Mouse (Mus musculus) liver, embryonic 16.5 days (tissue): Measurements from ENCODE around the gene Ddx24. TPM values are rescaled to one million over a fixed set of nuclear protein-coding genes. Genes with fewer than 3 reads are reported as not detected.
A peak's percentile ranks its signal among the peaks of the same experiment; 100 is the strongest.

Experiments used
- ATAC-seq: fragments of 200-750 bp; cut with Nextera tagmentation; 2 replicates; pipeline ENCODE4 v1.8.0; 2017; ENCODE audit warnings: low read depth, mild to moderate bottlenecking, moderate number of reproducible peaks, moderate library complexity
- H3K27ac ChIP-seq: fragments of 300-500 bp; sonication (generic); 2 replicates; pipeline ENCODE4 v1.5.1; 2014; ENCODE audit warnings: mild to moderate bottlenecking, low read length
- H3K27me3 ChIP-seq: fragments of 300-500 bp; sonication (generic); 2 replicates; pipeline ENCODE4 v1.6.1; 2014; ENCODE audit warnings: low read depth, low read length, mixed read lengths; ENCODE audit not compliant: control insufficient read depth, insufficient read depth
- H3K36me3 ChIP-seq: fragments of 300-500 bp; sonication (generic); 2 replicates; pipeline ENCODE4 v1.6.1; 2014; ENCODE audit warnings: mild to moderate bottlenecking; ENCODE audit not compliant: control insufficient read depth, insufficient read depth
- H3K4me1 ChIP-seq: fragments of 300-500 bp; sonication (generic); 2 replicates; pipeline ENCODE4 v1.6.1; 2014; ENCODE audit warnings: low read depth, low read length, mixed read lengths; ENCODE audit not compliant: control insufficient read depth
- H3K4me2 ChIP-seq: fragments of 300-500 bp; sonication (generic); 2 replicates; pipeline ENCODE4 v1.6.1; 2014; ENCODE audit warnings: low read depth, low read length, mixed read lengths
- H3K4me3 ChIP-seq: fragments of 300-500 bp; sonication (generic); 2 replicates; pipeline ENCODE4 v1.5.1; 2014; ENCODE audit warnings: low read depth, mild to moderate bottlenecking, low read length
- H3K9ac ChIP-seq: fragments of 300-500 bp; sonication (generic); 2 replicates; pipeline ENCODE4 v1.6.1; 2014; ENCODE audit warnings: low read depth, low read length
- H3K9me3 ChIP-seq: fragments of 300-500 bp; sonication (generic); replicated peaks from 2 replicates; pipeline ENCODE4 v1.6.1; 2016; ENCODE audit warnings: low read length; ENCODE audit not compliant: control insufficient read depth
- WGBS: fragments of 180-500 bp; shearing (Covaris S2); extraction: QIAGEN DNeasy Blood & Tissue Kit; methylation state at CpG from one replicate; pipeline ENCODE4 v1.1.7; 2014; ENCODE audit not compliant: insufficient replicate concordance; 5-methylcytosine and 5-hydroxymethylcytosine counted together
- polyA plus RNA-seq: library from polyadenylated mRNA; unstranded; fragments of >200 nt; fragmentation: Nextera tagmentation; extraction: Ambion mirVana; gene quantifications from 2 replicates; pipeline ENCODE4 v1.2.1, GENCODE M21; 2015

Ddx24 gene
- polyA plus RNA-seq, 1 experiment from 2014 or later, result 33.8 TPM

DNA sequence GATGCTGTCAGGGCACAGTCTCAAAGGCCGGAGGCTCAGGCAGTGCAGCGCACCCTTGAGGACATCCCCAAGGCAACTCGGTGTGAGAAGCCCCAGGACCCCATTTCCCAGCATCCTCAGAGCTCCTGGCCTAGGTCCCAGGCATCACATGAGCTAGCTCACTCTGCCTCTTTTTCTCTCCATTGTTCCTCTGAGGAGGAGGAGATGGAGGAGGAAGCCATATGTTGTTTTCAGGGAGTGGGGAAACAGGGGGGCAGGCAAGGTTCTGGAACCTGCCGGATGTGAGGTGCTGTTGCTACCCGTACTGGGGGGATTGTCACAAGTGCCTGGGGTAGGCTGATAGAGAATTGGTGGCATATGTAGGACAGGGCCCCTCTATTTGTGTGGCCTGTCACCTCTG is 49.5 kb downstream of the Ddx24 start:
- Histone ChIP-seq H3K27me3 (no peaks in the 10 kb centered on the region), H3K4me2 (no peak overlapping the region), H3K4me3 (no peak overlapping the region), H3K9ac (no peak overlapping the region), H3K36me3 (no peaks in the 10 kb centered on the region), H3K9me3 (no peaks in the 10 kb centered on the region), H3K4me1 (peaks cover 12% of the 10 kb centered on the region), H3K27ac (no peak overlapping the region)
- ATAC-seq, result no peak
- WGBS, result 63% methylated on average over 5 of the region's 5 CpGs

DNA sequence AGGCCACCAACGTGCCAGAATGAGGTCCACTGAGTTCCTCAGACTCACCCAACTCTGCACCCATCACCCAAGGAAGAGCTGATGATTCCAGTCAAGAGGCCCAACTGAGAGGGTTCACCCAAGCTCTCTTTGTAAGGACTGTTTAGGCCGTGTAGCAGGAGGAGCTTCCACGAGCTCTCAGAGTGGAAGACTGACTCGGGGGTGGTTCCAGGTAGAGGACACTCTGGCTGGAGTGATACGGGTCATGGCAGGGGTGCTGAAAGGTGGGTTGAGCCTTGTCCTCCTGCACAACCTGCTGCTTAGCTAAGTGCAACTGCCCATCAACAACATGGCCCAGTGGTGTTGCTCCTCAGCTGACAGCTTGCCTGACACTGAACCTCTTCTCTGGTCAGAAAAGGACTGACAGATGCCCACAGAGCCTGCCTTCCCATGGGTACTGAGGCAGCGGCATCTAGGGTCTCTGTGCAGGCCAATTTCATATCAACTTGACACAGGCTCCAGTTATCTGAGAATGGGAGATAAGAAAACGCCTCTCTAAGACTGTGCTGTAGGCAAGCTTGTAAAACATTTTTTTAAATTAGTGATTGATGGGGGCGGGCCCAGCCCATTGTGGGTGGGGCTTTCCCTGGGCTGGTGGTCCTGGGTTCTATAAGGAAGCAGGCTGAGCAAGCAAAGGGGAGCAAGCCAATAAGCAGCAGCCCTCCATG is 51.9 kb downstream of the Ddx24 start:
- Histone ChIP-seq H3K36me3 (no peaks in the 10 kb centered on the region), H3K4me2 (0 out of 2 replicates have a peak overlapping the region, but pooled peaks have one; percentile 4), H3K4me3 (no peak overlapping the region), H3K27me3 (peaks cover 3% of the 10 kb centered on the region; the same call in 1 of the 2 replicates), H3K9me3 (no peaks in the 10 kb centered on the region), H3K4me1 (peaks cover 12% of the 10 kb centered on the region), H3K27ac (peak overlapping the region; percentile 21; the same call in 1 of the 2 replicates), H3K9ac (0 out of 2 replicates have a peak overlapping the region, but pooled peaks have one; percentile 13)
- WGBS, result 26% methylated on average over 8 of the region's 8 CpGs
- ATAC-seq, result peak; percentile 83

DNA sequence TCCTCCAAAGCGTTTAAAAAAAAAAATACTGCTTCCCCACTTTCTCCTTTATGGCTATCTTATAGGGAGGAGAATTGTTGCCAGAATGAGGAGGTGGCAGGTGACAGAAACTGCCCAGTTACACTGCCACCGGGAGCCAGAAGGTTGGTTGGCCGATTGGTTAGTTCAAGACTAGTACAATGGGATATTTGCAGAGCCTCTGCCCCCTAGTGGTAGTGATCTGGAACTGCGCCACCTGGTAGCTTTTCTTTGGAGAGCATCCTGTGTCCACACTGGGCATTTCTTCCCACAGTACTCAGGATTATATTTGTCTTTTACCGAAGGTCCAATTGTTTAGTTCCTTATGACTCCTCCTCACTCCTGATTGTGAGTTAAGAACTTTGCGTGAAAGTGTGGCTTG is 53.9 kb downstream of the Ddx24 start:
- ATAC-seq, result no peak
- 14% methylated on average over 6 of the region's 6 CpGs for WGBS
- H3K27ac ChIP-seq, result no peak overlapping the region
- no peak overlapping the region for H3K4me3 ChIP-seq
- H3K4me2 ChIP-seq, result no peak overlapping the region
- peaks cover 3% of the 10 kb centered on the region; the same call in 1 of the 2 replicates for H3K27me3 ChIP-seq
- H3K36me3 ChIP-seq, result no peaks in the 10 kb centered on the region
- peaks cover 22% of the 10 kb centered on the region for H3K4me1 ChIP-seq
- no peak overlapping the region for H3K9ac ChIP-seq
- no peaks in the 10 kb centered on the region for H3K9me3 ChIP-seq

DNA sequence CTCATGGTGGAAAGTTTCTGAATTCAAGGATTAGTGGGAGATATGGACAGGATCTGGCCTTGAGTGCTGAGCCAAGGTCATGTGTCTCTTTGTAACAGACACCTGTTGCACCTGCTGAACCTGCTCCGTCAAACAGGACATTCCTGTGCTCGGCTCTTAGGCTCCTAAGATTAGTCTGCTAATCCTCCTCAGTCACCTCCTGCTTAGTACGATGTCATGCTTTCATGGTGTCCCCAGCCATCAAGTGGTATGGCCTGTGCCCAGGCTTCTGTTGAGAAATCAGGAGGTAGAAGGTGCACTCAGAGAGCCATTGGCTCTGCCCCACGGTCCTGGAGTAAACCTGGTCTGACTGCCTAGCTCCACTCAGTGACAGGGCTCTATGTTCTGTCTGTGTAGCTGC is 54.8 kb downstream of the Ddx24 start:
- WGBS, result 71% methylated on average over 4 of the region's 4 CpGs

DNA sequence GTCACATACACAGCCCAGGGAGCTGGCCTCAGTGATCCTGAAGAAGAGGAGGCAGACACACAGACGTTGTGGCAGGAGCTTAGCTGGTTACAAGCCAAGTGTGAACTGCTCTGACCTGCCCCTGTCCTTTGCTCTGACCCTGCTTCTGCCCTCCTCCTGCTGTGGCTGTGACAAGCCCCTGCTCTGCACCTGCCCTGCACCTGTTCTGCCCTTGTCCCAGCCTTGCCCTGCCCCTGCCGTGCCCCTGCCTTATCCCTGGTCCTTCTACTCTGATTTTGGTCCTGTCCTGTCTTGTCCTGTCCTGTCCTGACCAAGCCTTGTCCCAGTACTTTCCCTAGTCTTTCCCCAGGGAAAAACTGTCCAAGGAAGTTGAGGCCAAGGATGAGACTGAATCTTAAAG is 56.9 kb downstream of the Ddx24 start:
- Histone ChIP-seq H3K4me2 (no peak overlapping the region; the same call in 1 of the 2 replicates), H3K9ac (no peak overlapping the region), H3K36me3 (no peaks in the 10 kb centered on the region), H3K27ac (no peak overlapping the region), H3K4me1 (peaks cover 16% of the 10 kb centered on the region), H3K27me3 (peaks cover 3% of the 10 kb centered on the region; the same call in 1 of the 2 replicates), H3K4me3 (no peak overlapping the region), H3K9me3 (no peaks in the 10 kb centered on the region)
- whole genome bisulfite sequencing, result 44% methylated on average over 2 of the region's 2 CpGs
- no peak for ATAC-seq

More for the DNA sequence above, 54.8 kb downstream of the Ddx24 start:
- no peaks in the 10 kb centered on the region for H3K9me3 ChIP-seq
- peaks cover 3% of the 10 kb centered on the region; the same call in 1 of the 2 replicates for H3K27me3 ChIP-seq
- no peak overlapping the region for H3K27ac ChIP-seq
- H3K4me3 ChIP-seq, result no peak overlapping the region
- no peak overlapping the region for H3K4me2 ChIP-seq
- ATAC-seq, result no peak
- peaks cover 22% of the 10 kb centered on the region for H3K4me1 ChIP-seq
- no peaks in the 10 kb centered on the region for H3K36me3 ChIP-seq
- no peak overlapping the region for H3K9ac ChIP-seq

DNA sequence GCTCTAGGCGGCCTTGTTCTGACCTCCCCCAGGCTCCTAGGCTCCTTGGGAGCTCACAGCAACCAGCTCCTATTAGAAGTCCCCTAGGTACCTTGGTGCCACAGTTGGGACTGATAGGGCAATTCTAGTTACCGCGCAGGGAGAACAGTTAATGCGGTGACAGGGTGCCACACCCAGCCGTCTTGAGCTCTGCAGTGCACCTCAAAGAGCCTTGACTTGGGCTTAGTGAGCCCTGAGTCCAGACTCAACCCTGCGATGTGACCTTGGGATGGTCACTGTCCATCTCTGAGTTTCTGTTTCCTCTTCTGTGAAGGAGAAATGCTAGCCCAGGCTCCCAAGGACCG is 57.3 kb downstream of the Ddx24 start:
- ATAC-seq, result peak; percentile 54
- Histone ChIP-seq H3K4me2 (peak overlapping the region; percentile 54), H3K36me3 (no peaks in the 10 kb centered on the region), H3K9ac (no peak overlapping the region), H3K4me3 (peak overlapping the region; percentile 38), H3K4me1 (peaks cover 11% of the 10 kb centered on the region), H3K9me3 (no peaks in the 10 kb centered on the region), H3K27me3 (peaks cover 3% of the 10 kb centered on the region; the same call in 1 of the 2 replicates), H3K27ac (no peak overlapping the region)
- 30% methylated on average over 7 of the region's 7 CpGs for WGBS

DNA sequence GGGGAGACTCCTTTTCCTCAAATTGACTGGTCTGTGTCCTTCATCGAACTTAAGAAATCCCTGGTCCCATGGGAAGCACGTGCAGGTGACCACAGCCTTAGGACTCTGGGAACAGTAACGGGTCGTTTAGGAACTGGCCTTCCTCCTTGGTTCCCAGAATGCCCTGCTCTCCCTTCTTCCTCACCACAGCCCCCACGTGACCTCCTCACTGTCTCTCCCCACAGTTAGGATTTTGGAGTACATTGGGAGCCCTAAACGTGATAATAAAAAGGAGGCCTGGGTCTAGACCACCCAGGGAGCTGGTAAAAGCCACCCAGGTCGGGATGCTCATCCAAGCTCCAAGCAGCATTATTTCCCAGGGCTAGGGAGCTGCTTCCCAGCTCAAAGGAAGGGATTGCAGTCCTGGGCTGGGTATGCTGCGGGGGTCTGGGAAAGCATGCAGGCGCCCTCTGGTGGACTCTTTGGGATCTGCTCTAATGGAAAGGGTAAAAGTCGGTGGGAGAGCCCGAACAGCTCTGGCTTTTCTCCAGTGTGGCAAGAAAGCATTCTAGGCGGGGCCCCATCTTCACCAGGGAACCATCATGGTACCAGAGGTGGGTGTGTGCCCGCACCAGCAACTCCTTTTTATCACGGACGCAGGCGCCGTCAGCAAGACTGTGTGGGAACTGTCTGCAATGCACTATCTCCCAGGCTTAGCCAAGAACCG is 57.9 kb downstream of the Ddx24 start:
- Histone ChIP-seq H3K4me1 (peaks cover 10% of the 10 kb centered on the region), H3K36me3 (no peaks in the 10 kb centered on the region), H3K9me3 (no peaks in the 10 kb centered on the region), H3K9ac (no peak overlapping the region), H3K4me3 (peak overlapping the region; percentile 38), H3K4me2 (peak overlapping the region; percentile 54), H3K27me3 (peaks cover 3% of the 10 kb centered on the region; the same call in 1 of the 2 replicates), H3K27ac (no peak overlapping the region)
- 13% methylated on average over 18 of the region's 18 CpGs for WGBS
- ATAC-seq, result peak; percentile 49

DNA sequence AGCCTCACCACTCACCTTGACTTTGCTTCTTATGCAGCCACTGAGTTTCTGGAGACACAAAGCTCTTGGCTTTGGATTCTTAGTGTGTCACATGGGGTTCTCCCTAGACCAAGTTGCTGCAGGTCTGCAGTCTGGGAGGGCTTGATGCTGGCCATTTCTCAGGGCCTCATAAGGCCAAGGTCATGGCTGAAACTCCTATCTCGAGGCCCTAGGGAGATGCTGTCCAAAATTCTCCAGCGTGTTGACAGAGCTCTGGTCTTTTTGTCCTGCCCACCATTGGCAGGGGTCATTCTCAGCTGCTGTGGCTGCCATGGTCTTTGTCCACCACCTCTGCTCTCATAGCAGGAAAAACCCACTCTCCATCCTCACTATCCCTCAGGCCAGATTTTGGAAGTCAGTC is 58.5 kb downstream of the Ddx24 start:
- Histone ChIP-seq H3K27ac (no peak overlapping the region), H3K4me1 (peaks cover 10% of the 10 kb centered on the region), H3K27me3 (peaks cover 3% of the 10 kb centered on the region; the same call in 1 of the 2 replicates), H3K9ac (no peak overlapping the region), H3K4me3 (no peak overlapping the region), H3K4me2 (no peak overlapping the region), H3K9me3 (no peaks in the 10 kb centered on the region), H3K36me3 (no peaks in the 10 kb centered on the region)
- 61% methylated on average over 2 of the region's 2 CpGs for WGBS
- no peak for ATAC-seq

DNA sequence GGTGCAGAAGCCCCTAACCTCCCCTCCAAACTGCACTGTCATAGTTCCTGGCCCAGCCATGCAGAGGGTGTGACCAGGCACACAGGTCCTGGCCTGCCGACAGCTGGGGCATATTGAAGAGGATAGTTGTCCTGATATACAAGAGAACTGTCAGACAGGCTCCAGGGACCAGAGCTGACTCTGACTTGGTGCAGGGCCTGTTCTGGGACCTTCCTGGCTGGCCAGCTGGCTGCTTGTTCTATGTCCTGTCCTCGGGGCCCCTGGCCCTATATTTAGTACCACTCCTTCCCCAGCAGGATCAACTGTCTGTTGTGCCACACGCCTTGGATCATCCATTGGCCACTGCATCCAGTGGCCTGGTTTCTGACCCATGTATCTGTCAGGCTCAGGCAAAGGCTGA is 63.3 kb downstream of the Ddx24 start:
- ATAC-seq, result no peak
- Histone ChIP-seq H3K4me3 (no peak overlapping the region), H3K36me3 (no peaks in the 10 kb centered on the region), H3K27ac (no peak overlapping the region), H3K4me1 (no peaks in the 10 kb centered on the region), H3K4me2 (no peak overlapping the region), H3K27me3 (no peaks in the 10 kb centered on the region), H3K9me3 (no peaks in the 10 kb centered on the region), H3K9ac (no peak overlapping the region)
- WGBS, result 36% methylated on average over 3 of the region's 3 CpGs
